Mouse (Mus musculus): ENCODE measurements at regions not wholly inside any gene's neighbourhood (a gene's known extent, or its start where the extent isn't known, plus 50 kb on each side); places are given as distances from the start of the nearest gene placed in this dataset.

DNA sequence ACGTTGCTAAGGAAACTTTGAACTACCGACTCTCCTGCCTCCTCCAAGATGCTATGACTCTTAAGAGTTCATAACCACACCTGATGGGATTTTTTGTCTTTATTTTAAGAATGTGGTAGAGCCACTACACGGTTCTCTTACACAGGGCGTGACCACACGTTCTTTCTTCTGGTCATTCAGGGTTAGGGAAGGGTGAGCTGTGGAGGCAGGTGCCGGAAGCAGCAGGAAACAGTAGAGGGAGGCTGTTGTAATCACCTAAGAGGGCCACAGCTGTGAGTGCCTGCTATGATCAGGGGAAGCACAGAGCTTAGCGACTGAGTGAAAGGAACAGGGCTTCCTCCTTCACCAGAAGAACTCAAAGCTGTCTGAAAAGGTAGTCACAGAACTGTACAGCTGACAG is 50.6 kb upstream of the Larp1 start:
- DNase-seq = no peak

- no peak for DNase-seq
Measured at GRCm38 (mm10) chr11:57956909-57957308, 52.0 kb upstream of the Larp1 start.

DNA sequence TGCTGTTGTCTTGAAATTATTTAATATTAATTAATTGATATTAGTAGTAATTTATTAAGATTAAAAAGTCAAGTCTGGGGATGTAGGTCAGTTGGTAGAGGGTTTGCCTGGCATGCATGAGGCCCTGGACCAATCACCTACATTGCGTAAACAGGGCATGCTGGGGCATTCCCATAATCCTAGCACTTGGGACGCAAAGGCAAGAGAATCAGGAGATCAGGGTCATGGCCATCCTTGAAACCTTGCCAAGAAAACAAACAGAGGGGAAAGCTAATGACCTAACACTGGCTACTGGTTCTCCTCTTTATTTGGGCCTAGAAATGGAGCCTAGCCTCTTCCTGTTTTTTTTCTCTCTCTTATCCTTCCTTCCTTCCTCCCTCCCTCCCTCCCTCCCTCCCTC is 52.8 kb upstream of the Larp1 start:
- no peak for DNase-seq

DNA sequence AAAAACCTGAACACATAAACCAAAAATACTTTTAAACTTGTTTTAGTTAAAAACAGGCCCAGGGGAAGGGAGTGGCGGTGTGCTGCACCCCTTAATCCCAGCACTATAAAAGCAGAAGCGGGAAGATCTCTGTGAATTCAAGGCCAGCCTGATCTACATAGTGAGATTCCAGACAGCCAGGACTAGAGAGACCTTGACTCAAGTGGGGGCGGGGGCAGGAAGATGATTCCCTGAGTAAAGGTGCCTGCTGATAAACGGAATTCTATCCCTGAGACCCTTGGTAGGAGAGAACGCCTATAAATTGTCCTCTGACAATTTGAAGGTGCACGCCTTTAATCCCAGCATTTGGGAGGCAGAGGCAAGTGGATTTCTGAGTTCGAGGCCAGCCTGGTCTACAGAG is 53.4 kb upstream of the Larp1 start:
- no peak for DNase-seq

DNA sequence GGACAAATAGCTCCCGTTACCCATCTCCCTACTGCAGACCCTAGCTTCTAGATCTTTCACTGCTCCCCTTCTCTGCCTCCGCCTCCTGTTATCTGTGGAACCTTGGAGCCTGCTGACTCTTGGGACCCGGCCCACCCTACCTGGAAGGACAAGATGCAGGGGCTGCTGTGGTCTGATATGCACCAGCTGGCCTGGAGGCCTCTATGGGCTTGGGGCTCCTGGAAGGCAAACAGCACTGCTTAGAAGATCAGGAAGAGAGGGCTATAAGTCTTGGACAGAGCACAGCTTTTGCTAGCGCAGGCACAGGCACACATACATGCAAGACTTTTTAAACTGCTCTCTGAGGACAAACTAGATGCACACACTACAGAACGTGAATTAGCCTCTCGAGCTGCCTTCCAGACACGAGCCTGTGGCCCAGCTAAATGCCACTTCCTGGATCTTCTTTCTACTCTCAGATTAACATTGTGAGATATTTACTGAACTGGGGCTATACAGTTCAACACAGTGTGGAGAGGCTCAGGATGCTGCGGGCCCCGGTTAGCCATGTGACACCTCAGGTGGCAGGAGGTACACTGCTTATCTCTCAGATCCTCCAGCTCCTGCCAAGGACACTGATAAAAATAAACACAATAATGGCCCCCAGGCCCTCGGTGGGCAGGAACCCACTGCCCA is 54.2 kb upstream of the Larp1 start:
- DNase-seq = no peak

DNA sequence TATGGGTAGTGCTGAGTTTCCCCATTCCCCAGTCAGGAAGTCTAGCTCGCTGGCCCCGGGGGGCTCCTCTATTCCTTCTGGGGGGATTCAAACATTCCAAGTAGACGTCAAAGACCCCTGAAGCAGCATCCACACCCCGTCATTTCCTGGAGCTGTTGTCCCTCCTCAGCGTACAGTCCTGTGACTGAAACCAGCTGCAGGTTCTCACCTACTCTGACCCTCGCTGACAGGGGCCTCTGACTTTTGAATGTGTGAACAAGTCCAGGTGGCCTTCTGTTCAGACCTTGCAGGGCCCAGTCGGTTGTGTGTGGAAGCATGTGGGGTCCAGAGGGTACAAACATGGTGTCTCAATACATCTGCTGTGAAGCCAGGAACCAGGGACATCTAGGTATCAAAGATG is 55.2 kb upstream of the Larp1 start:
- no peak for DNase-seq

DNA sequence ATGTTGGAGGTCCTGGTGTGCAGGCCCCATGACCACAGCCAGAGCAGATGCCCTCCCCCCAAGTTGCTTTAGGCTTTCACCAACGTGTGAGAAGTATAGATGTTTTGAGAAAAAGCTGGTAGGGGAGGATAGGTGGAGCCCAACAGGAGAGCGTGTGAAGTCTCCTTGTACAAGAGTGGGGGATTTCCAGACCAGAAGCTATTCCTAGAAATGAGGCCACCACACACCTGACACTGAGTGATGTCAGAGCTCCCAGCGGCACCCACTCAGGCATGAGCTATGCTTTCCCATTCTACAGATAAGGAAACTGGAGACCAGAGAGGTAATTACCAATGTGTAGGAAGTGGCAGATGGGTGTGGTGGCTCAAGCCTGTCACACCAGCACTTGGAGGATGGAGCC is 56.2 kb upstream of the Larp1 start:
- no peak for DNase-seq

GRCm38 (mm10) chr11:57951541-57952326 is 57.1 kb upstream of the Larp1 start:
- no peak for DNase-seq

DNA sequence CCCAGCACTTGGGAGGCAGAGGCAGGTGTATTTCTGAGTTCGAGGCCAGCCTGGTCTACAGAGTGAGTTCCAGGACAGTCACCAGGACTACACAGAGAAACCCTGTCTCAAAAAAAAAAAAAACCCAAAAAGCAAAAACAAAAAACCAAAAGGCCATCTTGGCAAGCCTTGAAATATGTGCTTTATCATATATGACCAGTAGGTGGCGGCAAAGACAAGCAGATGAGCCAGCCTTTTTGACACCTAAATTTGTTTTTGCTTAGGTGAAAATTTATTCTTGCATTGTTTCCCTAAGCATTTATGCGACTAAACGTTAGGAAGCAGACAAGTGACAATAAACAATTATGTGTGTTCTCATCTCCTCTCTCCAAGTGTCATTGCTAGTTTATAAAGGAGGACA is 57.9 kb upstream of the Larp1 start:
- DNase-seq = peak in 1 of 2 experiments; percentile 42

DNA sequence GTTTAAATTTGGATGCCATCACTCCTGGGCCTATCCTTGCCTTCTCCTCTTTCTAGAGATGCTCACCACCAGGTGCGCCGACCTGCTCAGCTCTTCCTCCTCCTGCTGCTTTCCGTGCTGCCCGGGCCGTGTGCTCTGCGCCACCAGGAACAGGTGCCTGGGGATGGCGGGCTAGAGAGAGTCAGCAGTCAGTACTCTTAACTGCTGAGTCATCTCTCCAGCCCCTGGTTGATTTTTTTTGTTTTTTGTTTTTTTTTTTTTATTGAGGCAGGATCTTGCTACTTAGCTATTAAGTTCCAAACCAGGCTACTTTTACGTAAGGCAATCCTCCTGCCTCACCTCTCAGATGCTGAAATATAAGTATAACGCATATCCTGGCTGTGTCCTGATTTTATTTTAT is 59.8 kb upstream of the Larp1 start:
- DNase-seq = no peak

DNA sequence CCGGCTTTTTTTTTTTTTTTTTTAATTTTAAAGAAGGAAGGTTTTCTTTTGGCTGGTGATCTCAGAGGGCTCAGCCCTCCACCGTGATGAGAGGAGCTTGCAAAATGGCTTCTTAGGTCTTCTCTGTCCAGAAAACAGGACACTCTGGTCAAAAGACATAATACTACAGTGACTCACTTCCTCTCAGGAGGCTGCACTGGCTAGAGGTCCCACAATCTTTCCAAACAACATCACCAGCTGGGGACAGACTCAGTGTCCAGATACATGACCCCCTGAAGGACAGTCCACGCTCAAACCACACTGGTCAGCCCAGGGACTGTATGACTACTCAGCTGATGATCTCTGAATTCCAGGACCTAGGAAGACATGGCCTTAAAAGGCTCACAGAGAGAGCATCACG is 61.5 kb upstream of the Larp1 start:
- DNase-seq = no peak

GRCm38 (mm10) chr11:57934391-57934850 is 74.4 kb upstream of the Larp1 start:
- peak; percentile 56 to 86 for DNase-seq

DNA sequence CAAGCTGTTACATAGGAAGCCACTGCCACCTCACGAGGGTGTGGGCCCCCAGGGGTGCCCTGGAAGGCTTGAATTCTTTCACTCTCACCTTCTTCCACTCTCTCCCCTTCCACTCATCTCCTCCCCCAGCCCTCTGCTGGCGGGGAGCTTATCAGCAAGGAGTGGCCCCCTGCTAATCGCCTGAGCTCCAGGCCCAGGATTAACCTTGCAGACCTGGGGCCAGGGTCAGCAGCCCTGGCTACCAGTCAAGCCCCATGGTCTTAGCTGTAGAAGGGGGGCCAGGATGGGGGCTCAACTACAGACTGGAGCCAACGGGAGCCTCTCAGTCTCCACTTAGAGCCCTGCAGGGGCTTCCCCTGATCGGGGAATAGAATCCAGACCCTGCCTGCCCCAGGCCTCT is 75.8 kb upstream of the Larp1 start:
- DNase-seq = no peak

GRCm38 (mm10) chr11:57929506-57929905 is 79.4 kb upstream of the Larp1 start:
- no peak for DNase-seq

DNA sequence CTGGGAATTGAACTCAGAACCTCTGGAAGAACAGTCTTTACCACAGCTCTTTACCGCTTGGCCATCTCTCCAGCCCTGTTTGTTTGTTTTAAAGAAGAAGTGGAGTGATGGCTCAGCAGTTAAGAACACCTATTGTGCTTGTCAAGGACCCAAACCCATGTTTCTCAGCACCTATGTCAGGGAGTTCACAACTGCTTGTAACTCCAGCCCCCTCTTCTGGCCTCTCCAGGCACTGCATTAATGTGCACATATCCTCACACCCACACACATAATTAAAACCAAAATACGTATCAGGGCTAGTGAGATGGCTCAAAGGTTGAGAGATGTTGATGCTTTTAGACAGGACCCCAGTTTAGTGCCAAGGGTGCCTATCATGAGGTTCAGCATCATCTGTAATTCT is 87.6 kb upstream of the Hand1 start:
- no peak for DNase-seq

- no peak for DNase-seq
Measured at GRCm38 (mm10) chr11:57918447-57919059, 85.9 kb upstream of the Hand1 start.

- DNase-seq = no peak
Measured at GRCm38 (mm10) chr11:57917974-57918373, 85.4 kb upstream of the Hand1 start.

DNA sequence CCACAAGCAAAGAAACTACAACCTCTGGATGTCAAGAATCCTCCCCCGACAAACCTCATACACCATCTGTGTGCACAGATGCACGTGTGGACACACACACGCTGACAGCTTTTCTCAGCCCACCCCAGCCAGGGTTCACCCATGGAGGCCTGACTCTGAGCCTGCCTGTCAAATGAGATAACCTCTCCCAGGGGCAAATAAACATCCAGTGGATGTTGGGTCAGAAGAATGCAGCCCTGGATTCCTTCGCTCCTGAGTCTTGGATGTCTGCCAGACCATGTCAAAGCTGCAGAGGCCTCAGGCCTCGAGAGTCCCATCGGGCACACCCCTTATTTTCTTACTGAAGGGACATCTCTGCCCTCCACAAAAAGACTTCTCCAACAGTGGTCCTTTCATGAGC is 83.4 kb upstream of the Hand1 start:
- peak in 1 of 2 experiments; percentile 8 for DNase-seq

GRCm38 (mm10) chr11:57913801-57914560 is 81.4 kb upstream of the Hand1 start:
- no peak for DNase-seq

- no peak for DNase-seq
Measured at GRCm38 (mm10) chr11:57913020-57913699, 80.5 kb upstream of the Hand1 start.

GRCm38 (mm10) chr11:57911698-57912283 is 79.2 kb upstream of the Hand1 start:
- no peak for DNase-seq

- DNase-seq = no peak
Measured at GRCm38 (mm10) chr11:57904216-57904615, 71.6 kb upstream of the Hand1 start.
